Mouse (Mus musculus) forebrain, embryonic 10.5 days (tissue): Measurements from ENCODE around the gene Ccnb1ip1. TPM values are rescaled to one million over a fixed set of nuclear protein-coding genes. Genes with fewer than 3 reads are reported as not detected.
"Not testable (repeated sequence)": the region's sequence is repeated elsewhere in the genome, so short reads cannot be mapped to it uniquely, and the experiment has no call there.

ENCODE experiments used
- DNase-seq: peaks from one replicate; pipeline ENCODE4 v3.0.0-alpha.2; 2017; ENCODE audit warnings: low spot score; ENCODE audit errors: extremely low spot score
- H3K27ac ChIP-seq: fragments of 300-500 bp; sonication (generic); 2 replicates; pipeline ENCODE4 v1.5.1; 2016; ENCODE audit warnings: mild to moderate bottlenecking
- H3K27me3 ChIP-seq: fragments of 300-500 bp; sonication (generic); 2 replicates; pipeline ENCODE4 v1.6.1; 2016; ENCODE audit warnings: mild to moderate bottlenecking; ENCODE audit not compliant: poor library complexity, severe bottlenecking
- H3K36me3 ChIP-seq: fragments of 300-500 bp; sonication (generic); replicated peaks from 2 replicates; pipeline ENCODE4 v1.6.1; 2016; ENCODE audit warnings: mild to moderate bottlenecking, moderate library complexity
- H3K4me1 ChIP-seq: fragments of 300-500 bp; sonication (generic); 2 replicates; pipeline ENCODE4 v1.6.1; 2016
- H3K4me3 ChIP-seq: fragments of 300-500 bp; sonication (generic); 2 replicates; pipeline ENCODE4 v1.5.1; 2016; ENCODE audit warnings: mild to moderate bottlenecking, moderate library complexity
- H3K9me3 ChIP-seq: fragments of 300-500 bp; sonication (generic); 2 replicates; pipeline ENCODE4 v1.6.1; 2016; ENCODE audit warnings: mild to moderate bottlenecking, moderate library complexity
- WGBS: fragments of 180-500 bp; shearing (Covaris S2); methylation state at CpG from one replicate; pipeline ENCODE4 v1.1.7; 2016; 5-methylcytosine and 5-hydroxymethylcytosine counted together
- polyA plus RNA-seq: library from polyadenylated mRNA; unstranded; fragments of >200 nt; fragmentation: Nextera tagmentation; extraction: Ambion mirVana; gene quantifications from 2 replicates; pipeline ENCODE4 v1.2.1, GENCODE M21; 2016

Gene Ccnb1ip1
- not detected in 2 replicates for polyA plus RNA-seq

GRCm38 (mm10) chr14:50807487-50808072, at the start of gene Ccnb1ip1, which contains the start of gene Parp2:
Gene Ccnb1ip1, minus strand, starts transcription at chr14:50807732.
Gene Parp2, plus strand, starts transcription at chr14:50807841.
- Histone ChIP-seq H3K27ac (peak within 1 kb of the TSS; percentile 89), H3K36me3 (peaks cover 28% of the 10 kb centered on the region), H3K4me3 (peak within 1 kb of the TSS; percentile 59), H3K4me1 (peaks cover 13% of the 10 kb centered on the region; the same call in 1 of the 2 replicates), H3K27me3 (no peaks in the 10 kb centered on the region), H3K9me3 (no peaks in the 10 kb centered on the region)
- peak; percentile 96 for DNase-seq
- under 1% methylated on average over 42 of the region's 42 CpGs for WGBS

DNA sequence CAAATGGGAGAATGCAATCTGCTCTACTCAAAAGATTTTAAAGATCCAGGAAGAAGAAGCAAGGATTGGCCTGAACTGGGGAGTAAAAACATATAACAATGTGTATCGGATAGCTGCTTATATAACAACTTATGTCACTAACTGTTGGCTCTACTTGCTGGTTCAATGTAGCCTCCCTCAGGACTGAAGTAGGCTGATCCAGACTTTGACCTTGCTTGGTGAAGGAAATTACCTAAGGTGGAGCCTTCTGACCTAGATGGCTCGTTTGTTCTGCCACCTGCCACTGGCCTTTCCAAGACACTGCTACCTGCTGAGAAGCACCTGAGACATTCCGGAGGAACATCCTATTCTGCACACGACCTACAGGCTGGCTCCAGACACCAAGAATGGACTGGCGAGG, 48.3 kb upstream of the Ccnb1ip1 start:
- 88% methylated on average over 5 of the region's 5 CpGs for WGBS

GRCm38 (mm10) chr14:50837236-50837635, 29.7 kb upstream of the Ccnb1ip1 start:
- H3K27me3 ChIP-seq: no peaks in the 10 kb centered on the region
- H3K9me3 ChIP-seq: no peaks in the 10 kb centered on the region
- WGBS: 62% methylated on average over 6 of the region's 6 CpGs
- no peak for DNase-seq
- H3K4me3 ChIP-seq: no peak overlapping the region
- no peak overlapping the region for H3K27ac ChIP-seq
- H3K4me1 ChIP-seq: no peaks in the 10 kb centered on the region
- no peaks in the 10 kb centered on the region for H3K36me3 ChIP-seq

More for the DNA sequence above, 48.3 kb upstream of the Ccnb1ip1 start:
- H3K4me3 ChIP-seq: no peak overlapping the region
- peaks cover 21% of the 10 kb centered on the region for H3K36me3 ChIP-seq
- H3K9me3 ChIP-seq: no peaks in the 10 kb centered on the region
- DNase-seq: no peak
- H3K27ac ChIP-seq: no peak overlapping the region
- H3K4me1 ChIP-seq: no peaks in the 10 kb centered on the region
- H3K27me3 ChIP-seq: no peaks in the 10 kb centered on the region

- Histone ChIP-seq H3K4me3 (no peak overlapping the region), H3K36me3 (0 out of 2 replicates have a peak, but pooled peaks cover 2% of the 10 kb centered on the region), H3K4me1 (no peaks in the 10 kb centered on the region), H3K9me3 (no peaks in the 10 kb centered on the region), H3K27ac (no peak overlapping the region), H3K27me3 (no peaks in the 10 kb centered on the region)
- WGBS: 71% methylated on average over 2 of the region's 2 CpGs
- DNase-seq: no peak
Measured at GRCm38 (mm10) chr14:50834435-50834834, 26.9 kb upstream of the Ccnb1ip1 start.

- no peak overlapping the region for H3K27ac ChIP-seq
- no peak overlapping the region for H3K4me3 ChIP-seq
- WGBS: 89% methylated on average over 10 of the region's 10 CpGs
- 0 out of 2 replicates have a peak, but pooled peaks cover 2% of the 10 kb centered on the region for H3K36me3 ChIP-seq
- H3K4me1 ChIP-seq: no peaks in the 10 kb centered on the region
- no peak for DNase-seq
- H3K9me3 ChIP-seq: no peaks in the 10 kb centered on the region
- no peaks in the 10 kb centered on the region for H3K27me3 ChIP-seq
Measured at GRCm38 (mm10) chr14:50833964-50834363, 26.4 kb upstream of the Ccnb1ip1 start.

GRCm38 (mm10) chr14:50829878-50830277, 22.3 kb upstream of the Ccnb1ip1 start:
- 83% methylated on average over 3 of the region's 3 CpGs for WGBS
- Histone ChIP-seq H3K27ac (no peak overlapping the region), H3K27me3 (no peaks in the 10 kb centered on the region), H3K9me3 (no peaks in the 10 kb centered on the region), H3K4me3 (no peak overlapping the region), H3K4me1 (no peaks in the 10 kb centered on the region), H3K36me3 (0 out of 2 replicates have a peak, but pooled peaks cover 2% of the 10 kb centered on the region)
- DNase-seq: no peak

DNA sequence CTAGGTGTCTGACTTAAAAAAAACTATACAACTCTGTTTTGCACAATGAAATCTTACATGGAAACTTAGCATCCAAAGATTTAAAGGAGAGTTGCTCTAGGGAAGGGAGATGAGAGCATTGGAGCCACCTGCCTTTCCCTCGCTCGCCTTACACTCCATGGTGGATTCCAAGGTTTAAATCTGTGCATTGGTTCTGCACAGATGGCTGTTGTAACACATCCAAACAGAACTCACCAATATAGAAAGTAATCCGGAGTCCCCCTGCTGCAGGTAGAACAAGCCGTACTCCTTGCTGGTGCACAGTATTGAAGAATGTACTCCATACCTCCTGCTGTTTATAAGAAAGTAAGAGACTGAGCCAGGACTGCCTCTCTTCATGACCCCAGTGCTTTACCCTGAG, 19.0 kb upstream of the Ccnb1ip1 start:
- Histone ChIP-seq H3K4me3 (no peak overlapping the region), H3K36me3 (peaks cover 27% of the 10 kb centered on the region), H3K4me1 (no peaks in the 10 kb centered on the region), H3K9me3 (no peaks in the 10 kb centered on the region), H3K27me3 (no peaks in the 10 kb centered on the region), H3K27ac (no peak overlapping the region)
- DNase-seq: no peak
- 91% methylated on average over 4 of the region's 4 CpGs for WGBS

DNA sequence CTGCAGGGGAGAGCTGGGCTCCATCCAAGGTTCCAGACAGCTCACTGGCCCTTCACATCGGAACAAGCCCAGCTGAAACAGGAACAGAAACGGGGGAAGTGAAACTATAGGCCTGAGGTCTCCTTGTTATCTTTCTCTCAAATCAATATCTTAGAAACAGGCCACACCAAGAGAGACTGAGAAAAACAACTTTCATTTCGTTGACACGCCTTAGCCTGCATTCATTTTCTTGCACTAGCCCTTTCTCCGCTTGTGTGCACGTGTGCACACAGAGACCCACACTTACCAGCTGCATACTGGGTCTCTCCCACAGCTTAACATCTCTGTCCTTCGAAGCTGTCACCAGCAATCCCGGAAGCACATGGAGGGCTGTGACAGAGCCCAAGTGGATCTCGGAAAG, 16.7 kb upstream of the Ccnb1ip1 start:
- peaks cover 49% of the 10 kb centered on the region for H3K36me3 ChIP-seq
- H3K4me1 ChIP-seq: no peaks in the 10 kb centered on the region
- no peaks in the 10 kb centered on the region for H3K27me3 ChIP-seq
- no peak for DNase-seq
- H3K9me3 ChIP-seq: no peaks in the 10 kb centered on the region
- WGBS: 93% methylated on average over 9 of the region's 9 CpGs
- H3K4me3 ChIP-seq: no peak overlapping the region
- no peak overlapping the region for H3K27ac ChIP-seq

DNA sequence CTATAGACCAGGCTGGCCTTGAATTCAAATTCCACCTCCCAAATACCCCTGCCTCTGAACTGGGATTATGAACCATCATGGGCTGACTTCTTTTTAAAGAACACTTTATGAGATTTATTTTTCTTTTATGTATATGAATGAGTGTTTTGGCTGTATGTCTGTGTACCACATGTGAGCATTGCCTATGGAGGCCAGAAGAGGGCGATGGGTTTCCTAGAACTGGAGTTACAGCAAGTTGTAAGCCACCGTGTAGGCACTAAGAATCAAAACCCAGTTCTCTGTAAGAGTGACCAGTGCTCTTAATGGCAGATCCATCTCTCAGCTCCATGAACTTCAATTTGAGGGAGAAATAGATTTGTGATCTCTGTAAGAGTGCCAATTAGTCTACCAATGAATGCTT, 15.7 kb upstream of the Ccnb1ip1 start:
- no peaks in the 10 kb centered on the region for H3K4me1 ChIP-seq
- no peaks in the 10 kb centered on the region for H3K9me3 ChIP-seq
- no peak for DNase-seq
- no peaks in the 10 kb centered on the region for H3K27me3 ChIP-seq
- H3K27ac ChIP-seq: no peak overlapping the region
- H3K36me3 ChIP-seq: peaks cover 59% of the 10 kb centered on the region
- 76% methylated on average over 2 of the region's 2 CpGs for WGBS
- H3K4me3 ChIP-seq: no peak overlapping the region

DNA sequence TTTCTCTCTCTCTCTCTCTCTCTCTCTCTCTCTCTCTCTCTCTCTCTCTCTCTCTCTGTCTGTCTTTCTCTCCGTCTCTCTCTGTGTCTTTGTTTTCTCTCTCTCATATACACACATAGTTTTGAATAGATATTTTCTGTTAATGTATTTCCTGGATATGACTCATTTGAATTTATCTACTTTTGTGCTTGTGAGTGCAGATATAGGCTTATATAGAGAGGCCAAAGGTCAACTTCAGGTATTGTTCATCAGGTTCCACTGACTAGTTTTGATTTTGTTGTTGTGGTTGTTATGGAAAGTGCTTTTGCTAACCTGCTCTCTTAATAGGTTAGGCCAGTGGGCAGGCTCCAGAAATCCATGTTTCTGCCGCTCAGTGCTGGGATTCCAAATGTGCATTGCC, 5.5 kb upstream of the Ccnb1ip1 start:
- Histone ChIP-seq H3K4me1 (peaks cover 5% of the 10 kb centered on the region; the same call in 1 of the 2 replicates), H3K27me3 (no peaks in the 10 kb centered on the region), H3K27ac (no peak overlapping the region), H3K36me3 (peaks cover 81% of the 10 kb centered on the region), H3K4me3 (no peak overlapping the region), H3K9me3 (no peaks in the 10 kb centered on the region)
- 89% methylated on average over 2 of the region's 2 CpGs for WGBS
- no peak for DNase-seq

GRCm38 (mm10) chr14:50806469-50806868, 1.1 kb downstream of the Ccnb1ip1 start:
- H3K27ac ChIP-seq, H3K27me3 ChIP-seq, DNase-seq, H3K9me3 ChIP-seq: not testable (repeated sequence)
- peak overlapping the region; percentile 59; the same call in 1 of the 2 replicates for H3K4me3 ChIP-seq
- peaks cover 13% of the 10 kb centered on the region; the same call in 1 of the 2 replicates for H3K4me1 ChIP-seq
- WGBS: 89% methylated on average over 5 of the region's 5 CpGs
- H3K36me3 ChIP-seq: peaks cover 17% of the 10 kb centered on the region

GRCm38 (mm10) chr14:50804683-50805082, 2.8 kb downstream of the Ccnb1ip1 start:
- 78% methylated on average over 13 of the region's 13 CpGs for WGBS
- no peak for DNase-seq
- H3K27ac ChIP-seq: no peak overlapping the region
- H3K27me3 ChIP-seq: no peaks in the 10 kb centered on the region
- H3K4me1 ChIP-seq: peaks cover 13% of the 10 kb centered on the region; the same call in 1 of the 2 replicates
- H3K9me3 ChIP-seq: no peaks in the 10 kb centered on the region
- no peaks in the 10 kb centered on the region for H3K36me3 ChIP-seq
- no peak overlapping the region for H3K4me3 ChIP-seq

- Histone ChIP-seq H3K27ac (no peak overlapping the region), H3K9me3 (no peaks in the 10 kb centered on the region), H3K4me3 (no peak overlapping the region), H3K27me3 (no peaks in the 10 kb centered on the region), H3K36me3 (no peaks in the 10 kb centered on the region), H3K4me1 (peaks cover 8% of the 10 kb centered on the region; the same call in 1 of the 2 replicates)
- no peak for DNase-seq
- WGBS: 60% methylated on average over 4 of the region's 4 CpGs
Measured at GRCm38 (mm10) chr14:50802843-50803562, 4.5 kb downstream of the Ccnb1ip1 start.
